Mouse (Mus musculus) liver, embryonic 16.5 days (tissue): ENCODE measurements around the gene Xylt1. TPM values are rescaled to one million over a fixed set of nuclear protein-coding genes. Genes with fewer than 3 reads are reported as not detected.

Experiments used
- ATAC-seq: fragments of 200-750 bp; cut with Nextera tagmentation; 2 replicates; pipeline ENCODE4 v1.8.0; 2017; ENCODE audit warnings: low read depth, mild to moderate bottlenecking, moderate number of reproducible peaks, moderate library complexity
- H3K27ac ChIP-seq: fragments of 300-500 bp; sonication (generic); 2 replicates; pipeline ENCODE4 v1.5.1; 2014; ENCODE audit warnings: mild to moderate bottlenecking, low read length
- H3K27me3 ChIP-seq: fragments of 300-500 bp; sonication (generic); 2 replicates; pipeline ENCODE4 v1.6.1; 2014; ENCODE audit warnings: low read depth, low read length, mixed read lengths; ENCODE audit not compliant: control insufficient read depth, insufficient read depth
- H3K36me3 ChIP-seq: fragments of 300-500 bp; sonication (generic); 2 replicates; pipeline ENCODE4 v1.6.1; 2014; ENCODE audit warnings: mild to moderate bottlenecking; ENCODE audit not compliant: control insufficient read depth, insufficient read depth
- H3K4me1 ChIP-seq: fragments of 300-500 bp; sonication (generic); 2 replicates; pipeline ENCODE4 v1.6.1; 2014; ENCODE audit warnings: low read depth, low read length, mixed read lengths; ENCODE audit not compliant: control insufficient read depth
- H3K4me2 ChIP-seq: fragments of 300-500 bp; sonication (generic); 2 replicates; pipeline ENCODE4 v1.6.1; 2014; ENCODE audit warnings: low read depth, low read length, mixed read lengths
- H3K4me3 ChIP-seq: fragments of 300-500 bp; sonication (generic); 2 replicates; pipeline ENCODE4 v1.5.1; 2014; ENCODE audit warnings: low read depth, mild to moderate bottlenecking, low read length
- H3K9ac ChIP-seq: fragments of 300-500 bp; sonication (generic); 2 replicates; pipeline ENCODE4 v1.6.1; 2014; ENCODE audit warnings: low read depth, low read length
- H3K9me3 ChIP-seq: fragments of 300-500 bp; sonication (generic); replicated peaks from 2 replicates; pipeline ENCODE4 v1.6.1; 2016; ENCODE audit warnings: low read length; ENCODE audit not compliant: control insufficient read depth
- WGBS: fragments of 180-500 bp; shearing (Covaris S2); extraction: QIAGEN DNeasy Blood & Tissue Kit; methylation state at CpG from one replicate; pipeline ENCODE4 v1.1.7; 2014; ENCODE audit not compliant: insufficient replicate concordance; 5-methylcytosine and 5-hydroxymethylcytosine counted together
- polyA plus RNA-seq: library from polyadenylated mRNA; unstranded; fragments of >200 nt; fragmentation: Nextera tagmentation; extraction: Ambion mirVana; gene quantifications from 2 replicates; pipeline ENCODE4 v1.2.1, GENCODE M21; 2015

Xylt1 gene
- polyA plus RNA-seq, 1 experiment from 2014 or later = 0.20 TPM

DNA sequence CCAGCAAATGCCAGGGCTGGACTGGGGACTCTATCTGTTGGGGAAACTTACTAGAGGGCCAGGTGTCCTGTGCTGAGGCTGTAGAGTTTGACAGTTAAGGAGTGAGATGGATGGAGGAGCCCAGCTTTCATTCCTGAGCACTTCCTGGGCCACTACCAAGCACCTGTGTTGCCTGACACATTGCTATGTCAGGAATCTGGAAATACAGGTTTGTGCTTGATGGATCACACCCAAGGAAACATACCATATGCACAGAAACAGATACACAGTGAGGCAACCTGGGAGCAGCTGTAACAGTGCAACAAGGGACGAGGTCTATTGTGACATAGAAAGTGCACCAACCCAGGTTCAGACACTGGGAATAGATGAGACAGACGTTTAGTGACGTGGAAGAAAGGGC, 125.0 kb downstream of the Xylt1 start:
- ATAC-seq = no peak
- 55% methylated on average over 3 of the region's 3 CpGs for WGBS
- Histone ChIP-seq H3K4me1 (no peaks in the 10 kb centered on the region), H3K4me3 (no peak overlapping the region), H3K9ac (no peak overlapping the region), H3K27me3 (no peaks in the 10 kb centered on the region), H3K36me3 (no peaks in the 10 kb centered on the region), H3K27ac (no peak overlapping the region), H3K9me3 (no peaks in the 10 kb centered on the region), H3K4me2 (no peak overlapping the region)

DNA sequence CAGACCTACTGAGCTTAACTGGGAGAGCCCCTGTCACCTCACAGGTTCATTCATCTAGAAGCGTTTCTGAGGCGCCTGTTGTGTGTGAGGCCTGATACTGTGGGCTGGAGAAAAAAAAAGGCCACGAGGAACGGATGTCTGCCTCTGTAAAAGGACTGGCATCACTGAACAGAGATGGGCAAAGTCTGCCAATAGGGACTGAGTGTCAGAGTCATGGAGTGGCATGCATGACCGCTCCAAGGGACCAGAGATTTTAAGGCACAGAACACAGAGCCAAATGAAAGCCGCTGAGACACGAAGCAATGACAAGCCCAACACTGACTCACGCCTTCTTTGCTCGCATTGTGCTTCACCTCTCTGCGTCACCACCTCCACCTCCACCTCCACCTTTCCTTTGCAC, 126.6 kb downstream of the Xylt1 start:
- Histone ChIP-seq H3K9ac (no peak overlapping the region), H3K4me1 (no peaks in the 10 kb centered on the region), H3K9me3 (no peaks in the 10 kb centered on the region), H3K27ac (no peak overlapping the region), H3K4me3 (no peak overlapping the region), H3K27me3 (no peaks in the 10 kb centered on the region), H3K36me3 (no peaks in the 10 kb centered on the region), H3K4me2 (no peak overlapping the region)
- no peak for ATAC-seq
- WGBS = 72% methylated on average over 10 of the region's 10 CpGs

DNA sequence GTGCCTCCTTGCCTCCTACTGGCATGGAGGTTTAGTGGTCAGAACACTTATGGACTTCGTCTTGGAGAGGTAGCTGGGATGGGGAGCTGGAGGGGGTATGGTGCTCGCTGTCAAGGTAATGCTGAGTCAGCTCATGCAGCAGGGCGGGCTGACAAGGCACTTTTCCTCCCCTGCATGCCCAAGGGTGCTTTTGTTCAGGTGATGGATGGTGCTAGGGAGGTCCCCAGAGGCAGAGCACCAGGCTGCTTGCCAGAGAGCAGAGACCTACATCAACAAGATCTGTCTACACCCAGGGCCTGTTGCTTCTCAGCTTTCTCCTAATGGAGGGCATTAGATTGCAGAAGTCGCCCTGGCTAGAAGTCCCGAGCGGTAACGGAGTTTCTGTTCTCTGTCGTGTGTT, 127.3 kb downstream of the Xylt1 start:
- H3K9ac ChIP-seq = no peak overlapping the region
- no peaks in the 10 kb centered on the region for H3K4me1 ChIP-seq
- no peak overlapping the region for H3K4me2 ChIP-seq
- no peaks in the 10 kb centered on the region for H3K27me3 ChIP-seq
- H3K27ac ChIP-seq = no peak overlapping the region
- no peak for ATAC-seq
- no peak overlapping the region for H3K4me3 ChIP-seq
- H3K9me3 ChIP-seq = no peaks in the 10 kb centered on the region
- WGBS = 65% methylated on average over 8 of the region's 8 CpGs
- H3K36me3 ChIP-seq = no peaks in the 10 kb centered on the region

DNA sequence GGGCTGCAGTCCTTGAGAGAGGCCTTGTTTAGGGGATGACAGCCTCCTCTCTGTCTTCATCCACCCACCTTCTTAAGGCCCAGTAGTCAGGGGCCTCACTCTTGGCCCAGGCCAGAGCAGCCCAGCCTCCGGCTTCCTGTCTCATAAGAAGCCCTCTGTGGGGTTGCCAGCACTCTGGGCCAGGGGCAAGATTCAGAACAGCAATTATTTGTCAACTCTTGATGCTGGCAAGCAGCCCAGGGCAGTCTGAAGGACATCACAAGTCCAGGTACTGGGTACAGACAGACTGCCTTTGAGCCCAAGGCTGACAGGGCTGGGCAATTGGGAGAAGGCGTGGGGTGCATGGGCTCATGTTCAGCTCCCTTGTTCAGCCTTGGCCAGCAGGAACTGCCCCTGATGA, 129.3 kb downstream of the Xylt1 start:
- H3K4me2 ChIP-seq = no peak overlapping the region
- H3K4me1 ChIP-seq = no peaks in the 10 kb centered on the region
- no peaks in the 10 kb centered on the region for H3K36me3 ChIP-seq
- no peak for ATAC-seq
- no peaks in the 10 kb centered on the region for H3K9me3 ChIP-seq
- 66% methylated on average over 2 of the region's 2 CpGs for WGBS
- H3K27me3 ChIP-seq = no peaks in the 10 kb centered on the region
- no peak overlapping the region for H3K9ac ChIP-seq
- H3K27ac ChIP-seq = no peak overlapping the region
- H3K4me3 ChIP-seq = no peak overlapping the region

DNA sequence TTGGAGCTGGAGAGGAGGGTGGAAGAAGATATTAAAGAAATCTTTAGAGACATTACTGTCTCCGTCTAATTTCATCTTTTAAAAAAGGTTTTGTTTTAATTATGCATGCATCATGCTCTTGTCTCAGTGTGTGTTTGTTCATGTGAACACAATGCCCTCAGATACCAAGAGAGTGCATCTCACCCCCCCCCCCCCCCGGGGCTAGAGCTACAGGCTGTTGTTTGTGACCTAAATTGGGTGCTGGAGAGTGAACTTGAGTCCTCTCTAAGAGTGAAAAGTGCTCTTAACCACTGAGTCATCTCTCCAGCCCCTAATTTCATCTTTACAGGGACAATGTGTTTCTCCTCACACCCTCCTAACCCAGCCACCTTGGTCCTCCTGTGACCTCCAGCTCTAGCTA, 131.5 kb downstream of the Xylt1 start:
- Histone ChIP-seq H3K9me3 (no peaks in the 10 kb centered on the region), H3K9ac (no peak overlapping the region), H3K27me3 (no peaks in the 10 kb centered on the region), H3K4me1 (no peaks in the 10 kb centered on the region), H3K4me3 (no peak overlapping the region), H3K36me3 (no peaks in the 10 kb centered on the region), H3K27ac (no peak overlapping the region), H3K4me2 (no peak overlapping the region)
- WGBS = 69% methylated on average over 2 of the region's 2 CpGs
- ATAC-seq = no peak

DNA sequence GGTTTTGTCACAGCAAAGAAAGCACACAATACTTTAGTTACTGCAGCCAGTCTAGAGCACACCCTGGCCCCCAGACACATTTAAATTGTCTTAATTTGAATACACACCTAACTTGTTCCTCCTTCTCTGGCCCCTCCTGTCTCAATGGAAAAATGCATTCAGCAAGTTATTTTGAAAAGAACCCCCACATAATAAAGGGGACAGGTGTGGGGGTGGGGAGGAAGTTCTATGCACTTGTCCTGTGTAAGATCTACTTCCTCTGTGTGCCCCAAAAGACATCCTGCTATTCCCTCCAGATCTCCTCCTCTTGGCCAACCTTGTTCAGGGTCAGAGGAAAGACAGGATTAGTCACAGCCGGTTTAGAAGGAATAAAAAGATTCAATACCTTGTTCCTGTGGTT, 135.0 kb downstream of the Xylt1 start:
- Histone ChIP-seq H3K9me3 (no peaks in the 10 kb centered on the region), H3K4me1 (no peaks in the 10 kb centered on the region), H3K27ac (no peak overlapping the region), H3K36me3 (no peaks in the 10 kb centered on the region), H3K9ac (no peak overlapping the region), H3K4me3 (no peak overlapping the region), H3K27me3 (no peaks in the 10 kb centered on the region), H3K4me2 (no peak overlapping the region)
- 42% methylated on average over 1 of the region's 1 CpGs for WGBS
- no peak for ATAC-seq

DNA sequence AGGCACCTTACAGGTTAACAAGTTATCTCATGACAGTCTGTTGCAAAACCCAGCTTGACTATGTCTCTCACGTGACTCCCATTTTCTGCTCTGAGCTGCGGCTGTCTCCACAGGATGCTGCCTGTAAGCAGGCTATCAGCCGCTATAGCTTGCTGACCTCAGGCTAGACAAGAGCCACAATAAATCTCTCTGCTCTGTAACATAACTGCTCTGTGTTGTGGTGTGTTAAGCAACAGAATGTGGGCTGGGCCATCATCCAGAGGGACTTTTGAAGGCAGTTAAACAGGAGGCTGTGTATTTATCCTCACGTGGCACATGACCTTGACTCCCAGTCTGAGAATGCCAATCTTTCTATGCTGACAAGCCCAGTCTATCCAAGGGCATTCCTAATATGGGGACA, 136.1 kb downstream of the Xylt1 start:
- Histone ChIP-seq H3K4me2 (no peak overlapping the region), H3K9me3 (no peaks in the 10 kb centered on the region), H3K4me3 (no peak overlapping the region), H3K36me3 (no peaks in the 10 kb centered on the region), H3K27ac (no peak overlapping the region), H3K4me1 (no peaks in the 10 kb centered on the region), H3K27me3 (no peaks in the 10 kb centered on the region), H3K9ac (no peak overlapping the region)
- ATAC-seq = no peak
- 50% methylated on average over 4 of the region's 4 CpGs for WGBS

DNA sequence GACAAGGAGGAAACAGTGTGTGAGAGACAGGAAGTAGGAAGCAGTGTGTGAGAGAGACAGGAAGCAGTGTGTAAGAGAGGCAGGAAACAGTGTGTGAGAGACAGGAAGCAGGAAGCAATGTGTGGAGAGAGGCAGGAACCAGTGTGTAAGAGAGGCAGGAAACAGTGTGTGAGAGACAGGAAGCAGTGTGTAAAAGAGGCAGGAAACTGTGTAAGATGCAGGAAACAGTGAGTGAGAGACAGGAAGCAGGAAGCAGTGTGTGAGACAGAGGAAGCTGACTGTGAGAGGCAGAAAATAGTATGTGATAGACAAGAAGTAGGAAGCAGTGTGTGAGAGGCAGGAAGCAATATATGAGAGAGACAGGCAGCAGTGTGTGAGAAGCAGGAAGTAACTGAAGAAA, 140.6 kb downstream of the Xylt1 start:
- no peaks in the 10 kb centered on the region for H3K27me3 ChIP-seq
- H3K9ac ChIP-seq = no peak overlapping the region
- no peak for ATAC-seq
- no peaks in the 10 kb centered on the region for H3K36me3 ChIP-seq
- no peak overlapping the region; the same call in 1 of the 2 replicates for H3K27ac ChIP-seq
- no peak overlapping the region for H3K4me2 ChIP-seq
- no peaks in the 10 kb centered on the region for H3K4me1 ChIP-seq
- H3K9me3 ChIP-seq = no peaks in the 10 kb centered on the region
- no peak overlapping the region for H3K4me3 ChIP-seq

DNA sequence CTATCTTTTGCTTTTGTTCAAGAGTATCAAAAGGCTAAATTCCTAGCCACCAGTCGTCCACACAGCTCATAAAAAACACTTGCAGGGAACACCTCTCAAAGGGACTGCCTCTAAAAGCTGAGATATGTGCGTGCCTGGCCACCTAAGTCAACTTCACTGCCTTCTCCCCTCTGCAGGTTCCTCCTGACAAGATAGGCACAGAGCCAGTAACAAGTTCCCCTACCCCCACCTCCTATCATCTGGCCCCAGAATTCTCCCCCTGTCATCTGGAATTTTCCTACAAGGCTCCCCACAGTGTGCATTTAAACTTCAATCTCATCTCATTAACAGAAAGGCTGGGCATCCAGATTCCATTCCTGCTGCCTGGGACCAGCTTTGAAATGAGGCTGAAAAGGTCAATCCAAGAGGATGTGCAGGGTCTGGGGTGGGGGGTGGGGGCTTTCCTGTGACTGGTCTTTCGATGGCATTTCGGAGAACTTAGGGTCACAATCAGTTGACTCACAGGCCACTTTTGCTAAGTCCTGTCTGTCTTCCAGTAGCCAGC, 141.4 kb downstream of the Xylt1 start:
- Histone ChIP-seq H3K4me3 (no peak overlapping the region), H3K27ac (no peak overlapping the region), H3K9me3 (no peaks in the 10 kb centered on the region), H3K9ac (no peak overlapping the region), H3K4me1 (no peaks in the 10 kb centered on the region), H3K36me3 (no peaks in the 10 kb centered on the region), H3K4me2 (no peak overlapping the region), H3K27me3 (no peaks in the 10 kb centered on the region)
- WGBS = 44% methylated on average over 4 of the region's 4 CpGs
- ATAC-seq = no peak
